Mouse (Mus musculus) megakaryocyte progenitor cell, adult 5-6 weeks (primary cell): ENCODE measurements around the gene Frrs1l. TPM values are rescaled to one million over a fixed set of nuclear protein-coding genes. Genes with fewer than 3 reads are reported as not detected.

ENCODE experiments used
- ATAC-seq: replicated peaks from 2 replicates; pipeline ENCODE4 v1.8.0; 2016; ENCODE audit warnings: mild to moderate bottlenecking, moderate TSS enrichment, inconsistent platforms; ENCODE audit not compliant: poor library complexity
- total RNA-seq, 2 experiments: library from RNA; stranded (forward) in 1 of 2; stranded (reverse) in 1 of 2; fragments of 157-497, 149-512 nt in 1 of 2; fragments of 200-1000 nt in 1 of 2; gene quantifications; 2 replicates each; pipeline versions ENCODE4 v1.2.3 to v1.2.4; 2015 to 2017

The Frrs1l gene
- total RNA-seq, 2 experiments from 2014 or later = not detected

GRCm38 (mm10) chr4:56915732-56916325 lies 74.4 kb downstream of the Frrs1l start:
- no peak for ATAC-seq

DNA sequence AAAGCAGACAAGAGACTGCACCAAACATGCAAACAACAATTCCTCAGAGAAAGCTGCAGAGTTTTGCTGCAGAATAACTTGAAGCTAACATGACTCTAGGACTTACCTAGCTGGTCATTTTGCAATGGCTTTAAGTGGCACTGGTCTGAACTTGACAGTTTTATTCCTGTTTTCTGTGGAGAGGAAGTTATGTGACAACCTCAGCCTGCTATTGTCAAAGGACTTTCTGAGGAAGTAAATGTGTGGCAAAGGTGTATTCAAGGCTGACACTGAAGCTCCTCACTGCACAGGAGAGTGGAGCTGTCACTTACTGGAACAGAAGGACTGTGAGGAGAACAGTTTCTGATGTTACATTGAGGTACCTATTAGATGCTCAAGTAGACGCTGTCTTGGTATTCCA lies 75.4 kb downstream of the Frrs1l start:
- peak; percentile 69 for ATAC-seq

DNA sequence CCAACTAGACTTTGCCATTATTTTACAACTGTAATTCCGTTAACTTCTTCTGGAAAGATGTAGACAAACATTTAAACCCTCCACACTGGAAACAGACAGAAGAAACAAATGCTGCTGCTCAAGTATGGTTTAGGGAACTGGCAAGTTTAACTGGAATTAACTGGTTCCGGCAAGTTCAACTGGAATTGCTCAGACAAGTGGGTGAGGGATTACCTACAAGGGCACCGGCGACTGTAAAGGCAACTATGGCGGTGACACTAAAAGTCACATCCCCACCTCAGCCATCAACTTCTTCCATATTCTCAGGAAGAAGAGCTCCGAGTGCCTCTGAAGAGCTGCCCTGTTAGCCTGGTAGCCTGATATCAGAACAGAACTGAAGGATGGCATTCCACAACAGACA lies 75.9 kb downstream of the Frrs1l start:
- ATAC-seq = no peak

DNA sequence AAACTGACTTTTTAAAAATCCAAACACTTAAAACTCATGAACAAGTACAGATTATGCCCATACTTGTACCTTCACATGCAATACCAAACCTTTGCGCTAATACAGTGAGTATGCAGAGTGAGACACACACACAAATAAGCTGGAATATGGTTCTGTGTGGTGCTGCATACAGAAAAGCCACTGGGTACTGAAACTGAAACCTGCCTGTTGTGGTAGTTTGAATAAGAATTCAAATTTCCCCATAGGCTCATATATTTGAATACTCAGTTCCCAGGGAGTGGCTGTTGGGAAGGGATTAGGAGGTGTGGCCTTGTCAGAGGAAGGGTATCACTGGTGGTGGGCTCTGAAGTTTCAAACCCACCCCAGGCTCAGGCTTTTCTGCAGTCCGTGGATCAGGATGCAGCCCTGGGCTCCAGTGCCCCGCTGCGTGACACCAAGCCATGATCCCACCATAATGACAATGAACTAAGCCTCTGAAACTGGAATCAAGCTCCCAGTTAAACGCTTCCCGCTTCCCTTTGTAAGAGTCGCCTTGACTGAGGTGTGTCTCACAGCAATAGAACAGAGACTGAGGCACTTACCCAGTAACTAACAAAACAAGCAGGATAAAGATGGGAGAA lies 77.7 kb downstream of the Frrs1l start:
- ATAC-seq = no peak

- ATAC-seq = no peak
Measured at GRCm38 (mm10) chr4:56909568-56909967, 80.6 kb downstream of the Frrs1l start.

DNA sequence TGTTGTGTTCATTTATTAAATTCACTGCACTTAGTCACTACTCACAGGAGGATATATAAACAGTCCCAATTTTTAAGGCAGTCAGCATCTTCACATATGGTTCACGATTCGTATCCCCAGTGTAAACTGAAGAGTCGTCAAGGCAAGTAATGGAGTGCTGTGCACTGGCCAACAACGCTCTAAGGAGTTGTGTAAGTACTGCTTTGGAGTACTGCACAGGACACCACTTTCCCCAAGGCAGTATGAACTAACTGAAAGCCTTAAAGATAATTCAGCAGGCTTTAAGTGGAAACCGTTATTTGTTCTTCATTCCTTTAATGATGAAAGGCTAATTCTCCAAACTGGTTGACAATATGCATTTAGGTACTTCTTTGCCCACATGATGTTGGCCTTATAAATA lies 82.5 kb downstream of the Frrs1l start:
- no peak for ATAC-seq

Other genes starting within 250 kb of the Frrs1l start
- 0.17 TPM in 1 of 2 replicates, not detected in the other for gene Actl7b, start 248.9 kb downstream of the Frrs1l start, total RNA-seq (2015)
- 0.14 and 0.37 TPM in 2 replicates for gene Actl7b, start 248.9 kb downstream of the Frrs1l start, total RNA-seq (2017)
- not detected in 2 replicates for gene Actl7a, start 247.0 kb downstream of the Frrs1l start, total RNA-seq (2015)
- not detected in 2 replicates for gene Actl7a, start 247.0 kb downstream of the Frrs1l start, total RNA-seq (2017)
- 58.5 and 61.1 TPM in 2 replicates for gene Elp1, start 188.1 kb downstream of the Frrs1l start, total RNA-seq (2015)
- gene Elp1, start 188.1 kb downstream of the Frrs1l start, total RNA-seq (2017) = 42.5 and 51.8 TPM in 2 replicates
- gene Fam206a, start 188.0 kb downstream of the Frrs1l start, total RNA-seq (2015) = 40.2 and 41.2 TPM in 2 replicates
- gene Fam206a, start 188.0 kb downstream of the Frrs1l start, total RNA-seq (2017) = 8.2 and 8.6 TPM in 2 replicates
- gene Ctnnal1, start 125.2 kb downstream of the Frrs1l start, total RNA-seq (2015) = 1.7 and 3.1 TPM in 2 replicates
- 3.3 and 3.5 TPM in 2 replicates for gene Ctnnal1, start 125.2 kb downstream of the Frrs1l start, total RNA-seq (2017)
- 12.7 and 14.6 TPM in 2 replicates for gene Tmem245, start 43.0 kb downstream of the Frrs1l start, total RNA-seq (2015)
- gene Tmem245, start 43.0 kb downstream of the Frrs1l start, total RNA-seq (2017) = 5.0 and 5.8 TPM in 2 replicates
- 5.0 and 7.2 TPM in 2 replicates for gene Epb41l4b, start 153.0 kb upstream of the Frrs1l start, total RNA-seq (2015)
- gene Epb41l4b, start 153.0 kb upstream of the Frrs1l start, total RNA-seq (2017) = 5.9 and 6.0 TPM in 2 replicates